Mouse (Mus musculus): ENCODE results near the gene Mb21d2. TPM values are rescaled to one million over a fixed set of nuclear protein-coding genes. Genes with fewer than 3 reads are reported as not detected.

The Mb21d2 gene
- total RNA-seq, 2 experiments from 2014 or later: 7.1 to 8.7 TPM

DNA sequence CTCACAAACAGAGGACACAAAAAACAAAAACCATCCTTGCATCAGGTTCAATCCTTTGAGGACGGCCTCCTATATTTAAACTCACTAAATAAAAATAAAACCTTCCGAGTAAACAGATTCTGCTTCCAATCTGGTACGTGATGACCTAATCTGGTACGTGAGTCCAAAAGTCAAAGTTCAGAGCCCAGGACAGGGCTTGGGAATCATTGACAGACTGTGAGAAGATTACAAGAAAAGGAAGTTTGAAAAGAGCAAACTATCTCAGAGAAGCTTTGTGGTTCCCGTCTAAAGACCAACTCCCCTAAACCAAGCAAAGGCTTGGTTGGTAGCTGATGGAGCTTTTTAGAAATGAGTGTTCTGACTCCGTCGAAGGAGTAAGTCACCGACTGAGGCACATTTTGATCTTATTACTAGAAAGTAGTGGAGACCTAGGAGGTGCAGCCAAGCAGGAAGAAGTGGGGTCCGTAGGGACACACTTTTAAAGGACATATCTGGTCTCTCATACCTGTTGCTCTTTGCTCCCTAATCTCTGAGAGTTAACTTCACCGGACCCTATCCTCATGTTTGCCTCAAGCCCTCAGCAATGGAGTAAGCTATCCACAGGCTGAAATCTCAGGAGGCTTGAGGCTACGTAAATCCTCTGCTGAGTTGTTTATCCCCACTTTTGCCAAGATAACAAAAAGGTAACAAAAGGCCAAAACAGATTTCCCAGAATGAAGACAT, 23.7 kb downstream of the Mb21d2 start:
- intact Hi-C loops (cut with DNase I): no loop called here

DNA sequence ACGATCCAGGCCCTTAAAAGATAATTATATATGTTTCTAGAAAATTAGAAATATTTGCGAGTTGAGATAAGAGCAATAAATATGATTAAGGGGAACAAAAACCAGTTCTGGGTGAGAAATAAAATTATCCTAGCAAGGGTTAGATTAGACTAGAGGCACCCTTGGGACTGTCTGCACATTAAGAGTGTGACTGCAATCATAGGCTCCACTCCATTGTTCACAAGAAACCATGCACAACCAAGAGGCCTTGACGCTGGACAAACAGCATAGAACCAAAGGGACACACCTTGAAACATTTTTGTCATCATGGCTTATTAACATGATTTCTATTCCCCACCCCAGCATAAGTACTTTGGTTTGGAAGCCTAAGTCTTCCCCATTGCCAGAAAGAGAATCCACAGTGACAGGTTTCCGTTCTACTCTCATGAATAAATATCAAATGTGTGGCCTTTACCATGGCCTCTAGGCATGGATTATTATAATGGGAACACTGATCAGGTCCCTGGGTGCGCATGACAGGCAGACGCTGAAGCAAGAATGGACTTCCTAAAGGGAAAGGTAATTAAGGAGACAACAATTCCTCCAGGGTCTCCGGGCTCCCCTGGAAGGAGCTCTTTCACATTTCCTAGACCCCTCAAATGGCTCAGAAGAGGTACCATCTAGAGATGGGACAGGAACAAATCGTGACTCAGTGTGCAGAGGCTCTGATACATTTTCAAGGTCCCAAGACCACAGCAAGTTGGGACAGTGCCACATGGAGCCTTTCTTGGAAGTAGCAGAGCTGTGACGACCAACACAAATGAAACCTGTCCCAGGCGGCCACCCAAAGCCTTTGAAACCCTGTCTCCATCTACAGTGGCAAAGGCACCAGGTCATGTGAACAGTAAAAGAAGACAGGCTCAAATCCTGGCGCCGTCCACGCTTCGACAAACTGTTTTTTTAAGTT, 26.6 kb downstream of the Mb21d2 start:
- DNase-seq: no peak
- intact Hi-C loops (cut with DNase I): no loop called here

More for the DNA sequence above, 23.7 kb downstream of the Mb21d2 start:
- no peak for DNase-seq

DNA sequence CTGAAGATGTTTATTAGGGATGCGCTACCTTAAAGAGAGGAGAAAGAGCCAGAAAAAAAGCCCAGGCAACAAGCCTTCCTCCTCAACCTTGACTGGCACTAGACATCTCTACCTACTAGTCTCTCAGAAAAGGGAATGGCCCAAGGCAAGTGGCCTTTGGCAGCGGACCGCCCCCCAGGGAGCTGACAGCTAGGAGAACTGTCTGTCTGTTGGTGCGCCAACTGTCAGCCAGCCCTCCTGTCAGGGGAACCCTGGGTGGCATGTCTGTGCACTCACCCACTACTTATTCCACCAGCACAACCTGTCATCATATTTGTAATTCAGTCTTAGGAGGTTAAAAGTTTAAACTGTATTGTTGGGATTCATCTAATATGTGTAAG, 30.3 kb downstream of the Mb21d2 start:
- intact Hi-C loops (cut with DNase I): no loop called here
- DNase-seq: no peak

DNA sequence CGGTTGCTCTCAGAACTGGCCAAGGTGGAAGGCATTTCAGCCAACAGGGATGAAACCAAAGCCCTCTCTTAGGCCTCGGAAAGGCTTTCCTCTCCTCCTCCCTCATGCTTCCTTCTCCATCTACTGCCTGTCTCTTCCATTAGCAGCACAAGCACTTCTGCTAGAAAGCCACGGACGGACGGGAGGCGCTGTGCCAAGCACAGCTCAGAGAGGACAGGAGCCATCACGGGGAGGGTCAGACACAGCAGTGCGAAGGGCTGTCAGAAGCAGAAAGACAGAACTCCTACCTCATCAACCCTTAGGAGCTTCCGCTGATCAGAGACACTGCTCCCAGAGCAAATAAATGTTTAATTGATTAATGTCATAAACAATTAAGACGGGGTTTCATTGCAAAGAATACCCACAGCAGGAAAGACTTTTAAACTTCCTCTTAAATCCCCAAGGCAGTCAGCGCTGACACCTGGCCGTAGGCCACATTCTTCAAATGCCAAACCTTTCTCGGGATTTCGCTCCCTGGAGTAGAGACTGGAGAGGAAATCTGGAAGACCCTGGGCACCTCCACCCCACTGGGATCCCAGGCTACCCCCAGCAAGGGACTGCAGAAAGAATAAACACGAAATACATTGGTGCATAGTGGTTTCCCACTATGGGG, 30.8 kb downstream of the Mb21d2 start:
- DNase-seq: peak in 1 of 2 experiments; percentile 26
- intact Hi-C loops (cut with DNase I): no loop called here

DNA sequence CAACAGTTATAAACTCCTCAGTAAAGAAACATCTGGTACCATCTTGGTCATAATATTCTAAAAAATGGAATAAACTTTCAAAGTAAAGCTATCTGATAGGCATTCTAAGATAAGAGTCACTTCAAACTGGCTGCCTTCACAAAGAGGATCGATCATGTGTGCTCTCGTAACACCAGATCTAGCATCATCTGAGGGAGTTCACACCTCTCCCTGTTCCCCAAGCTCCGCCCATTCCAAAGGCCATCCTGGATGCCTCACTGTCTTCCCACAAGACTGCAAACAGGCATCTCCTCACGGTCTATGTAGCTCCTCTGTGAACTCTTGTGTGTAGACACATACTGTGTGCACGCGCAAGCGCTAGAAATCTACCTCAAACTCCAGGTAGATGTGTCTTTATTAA, 32.9 kb downstream of the Mb21d2 start:
- intact Hi-C loops (cut with DNase I): no loop called here
- DNase-seq: no peak

DNA sequence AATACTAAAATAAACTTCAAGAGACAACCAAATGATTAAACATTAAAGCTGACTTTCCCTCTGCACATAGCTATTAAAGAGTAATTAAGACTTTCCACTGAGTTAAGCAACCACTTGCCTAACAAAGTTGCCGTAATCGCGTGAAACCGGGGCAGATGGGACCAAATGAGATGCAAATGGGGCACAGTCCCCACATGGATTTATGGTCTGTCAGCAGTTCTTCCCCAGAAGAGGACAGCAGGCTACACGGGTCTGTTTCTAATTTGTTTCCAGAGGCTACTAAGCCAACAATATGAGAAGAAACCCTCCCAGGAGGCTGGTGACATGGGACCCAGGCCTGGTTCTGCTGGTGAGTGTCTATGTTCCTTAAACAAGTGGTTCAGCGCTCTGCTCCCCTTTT, 34.6 kb downstream of the Mb21d2 start:
- intact Hi-C loops (cut with DNase I): no loop called here

DNA sequence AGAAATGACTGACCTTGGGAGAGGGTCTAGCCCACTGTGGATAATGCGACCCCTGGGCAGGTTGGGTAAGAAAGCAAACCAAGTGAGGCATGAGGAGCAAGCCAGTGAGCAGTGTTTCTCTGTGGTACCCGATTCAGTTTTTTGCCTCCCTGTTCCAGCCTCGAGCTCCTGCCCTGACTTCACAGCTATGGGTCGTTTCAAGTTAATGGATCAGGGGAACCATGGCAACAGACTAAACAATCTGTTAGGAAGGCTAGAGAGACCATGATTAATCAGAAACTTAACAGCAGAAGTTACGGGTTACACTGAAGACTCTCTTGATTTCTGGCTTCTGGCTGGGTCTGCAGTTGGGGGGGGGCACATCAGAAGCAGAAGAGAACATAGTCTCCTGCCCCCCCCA, 36.2 kb downstream of the Mb21d2 start:
- no peak for DNase-seq
- intact Hi-C loops (cut with DNase I): no loop called here

More for the DNA sequence above, 34.6 kb downstream of the Mb21d2 start:
- DNase-seq: no peak

DNA sequence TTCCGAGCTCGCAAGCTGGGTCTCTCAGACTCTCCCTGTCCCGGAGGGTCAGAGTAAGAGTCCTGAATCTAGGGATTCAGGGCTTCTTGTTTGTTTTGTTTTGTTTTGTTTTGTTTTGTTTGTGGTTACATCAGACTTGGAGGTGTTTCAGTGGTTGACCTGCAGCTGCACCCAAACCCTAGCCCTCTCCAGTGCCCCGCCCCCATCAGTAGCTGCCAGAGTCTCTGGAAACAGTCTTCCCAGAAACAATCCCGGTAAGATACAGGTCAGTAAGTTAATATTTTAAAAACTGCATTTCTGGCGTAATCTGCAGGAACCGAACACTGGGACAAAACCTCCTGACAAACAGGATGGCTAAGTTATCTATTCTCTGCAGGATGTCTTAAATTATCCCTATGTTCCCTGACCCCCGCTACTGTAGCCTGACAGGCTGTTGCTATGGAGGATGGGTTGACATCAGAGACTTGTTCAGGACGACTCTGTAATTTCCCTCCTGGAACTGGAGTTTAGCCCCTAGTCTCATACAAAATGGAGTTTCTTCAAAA, 43.2 kb downstream of the Mb21d2 start:
- intact Hi-C loops (cut with DNase I): no loop called here
- no peak for DNase-seq

DNA sequence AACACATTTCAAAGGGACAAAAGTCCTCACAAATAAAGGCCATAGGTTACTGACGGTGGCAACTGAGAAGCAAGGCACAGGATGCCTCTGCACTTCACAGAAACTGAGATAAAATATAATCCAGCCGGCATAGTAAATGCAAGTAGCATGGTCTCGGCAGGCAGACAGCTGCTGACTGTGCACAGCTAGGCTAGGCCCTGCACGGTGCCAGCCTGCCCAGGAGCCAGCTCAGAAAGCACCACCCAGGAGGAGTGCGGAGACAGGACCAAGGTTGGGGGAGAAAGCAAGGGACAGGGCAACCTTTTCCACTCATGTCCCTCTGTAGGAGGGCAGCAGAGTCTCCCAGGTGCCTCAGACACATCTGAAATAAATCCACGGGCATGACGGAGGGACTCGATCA, 44.0 kb downstream of the Mb21d2 start:
- DNase-seq: no peak
- intact Hi-C loops (cut with DNase I): no loop called here

DNA sequence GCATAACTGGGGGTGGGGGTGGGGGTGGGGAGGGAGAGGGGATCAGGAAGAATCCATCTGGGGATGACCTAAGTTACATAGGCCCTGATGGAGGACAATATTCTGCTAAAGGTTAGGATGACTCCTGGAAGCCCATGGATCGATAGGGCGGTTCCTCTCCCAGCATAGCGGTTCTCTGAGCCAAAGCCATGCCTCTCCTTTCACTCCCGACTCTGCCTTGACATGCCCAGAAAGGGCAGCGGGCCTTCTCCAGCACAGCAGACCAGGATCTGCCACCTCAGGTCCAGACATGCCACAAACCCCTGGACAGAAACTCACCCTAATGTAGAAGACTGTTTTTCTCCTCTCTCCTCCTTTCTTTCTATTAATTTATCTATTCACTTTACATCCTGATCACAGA, 44.8 kb downstream of the Mb21d2 start:
- intact Hi-C loops (cut with DNase I): no loop called here
- no peak for DNase-seq

DNA sequence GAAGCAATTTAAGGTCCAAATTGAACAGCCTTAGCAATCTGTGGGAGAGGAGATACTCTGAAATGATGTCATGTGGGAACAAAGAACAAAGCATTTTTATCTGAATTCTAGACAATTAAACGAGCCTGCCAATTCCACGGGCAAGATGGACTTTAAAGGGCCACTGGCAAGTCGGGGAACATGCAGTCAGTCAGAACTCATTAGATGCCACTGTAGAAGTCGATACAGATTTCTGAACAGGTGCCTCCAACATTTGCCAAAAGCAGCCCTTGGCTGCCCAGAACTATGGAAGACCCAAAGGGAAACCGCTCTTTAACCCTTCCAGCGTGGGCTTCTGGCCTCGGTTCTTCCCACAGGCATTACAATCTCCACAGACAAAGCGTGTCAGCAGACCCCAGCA, 45.8 kb downstream of the Mb21d2 start:
- DNase-seq: no peak
- intact Hi-C loops (cut with DNase I): no loop called here

DNA sequence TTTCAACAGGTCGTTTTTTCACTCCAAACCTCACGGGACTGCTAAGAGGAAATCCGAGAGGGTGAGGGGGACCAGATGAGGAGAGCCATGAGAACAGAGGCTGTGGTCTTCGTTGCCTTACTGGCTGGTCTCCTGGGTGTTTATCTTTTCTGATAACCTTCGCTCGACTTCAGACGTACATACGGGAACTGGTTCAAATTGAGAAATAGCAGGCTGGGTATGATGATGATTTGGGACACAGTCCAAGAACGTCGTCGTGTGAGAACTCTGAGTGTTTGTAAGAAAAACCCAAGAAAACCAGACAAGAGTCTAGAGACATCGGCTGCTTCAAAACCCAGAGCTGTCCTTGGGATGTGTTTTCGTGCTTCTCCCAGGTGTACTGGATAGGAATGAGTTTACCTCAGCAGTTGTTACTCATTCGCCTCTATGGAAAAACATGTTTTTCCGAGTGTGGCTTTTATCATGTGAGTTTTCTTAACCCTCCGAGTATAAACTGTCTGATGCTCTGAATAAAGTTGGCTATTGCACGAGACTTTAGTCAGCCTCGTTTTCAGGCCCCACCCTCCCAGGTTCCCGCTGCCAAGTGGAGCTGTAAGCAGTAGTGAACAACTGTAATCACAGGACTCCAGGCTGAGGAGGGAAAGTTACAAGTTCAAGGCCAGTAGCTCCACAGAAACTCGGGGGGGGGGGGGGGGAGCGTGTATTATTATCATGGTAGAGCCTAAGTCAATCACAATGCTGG, 46.6 kb downstream of the Mb21d2 start:
- DNase-seq: no peak

DNA sequence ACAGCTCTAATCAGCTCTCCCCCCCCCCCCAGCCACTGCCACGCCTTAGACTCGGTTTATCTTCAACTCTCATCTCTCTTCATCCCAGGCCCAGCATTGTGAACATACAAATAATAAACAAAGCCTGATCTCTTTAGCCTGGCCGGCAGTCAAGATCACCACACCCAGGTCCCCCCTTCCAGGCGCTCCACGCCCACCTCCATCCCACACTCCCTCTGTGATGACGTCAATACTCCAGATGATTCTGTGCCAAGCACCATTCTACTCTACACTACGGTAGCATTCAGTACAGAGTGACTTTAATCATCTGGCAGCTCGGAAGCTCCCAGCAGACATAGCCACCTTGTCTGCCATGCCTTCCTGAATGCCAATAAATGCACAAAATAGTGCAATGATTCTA, 47.7 kb downstream of the Mb21d2 start:
- DNase-seq: no peak
- intact Hi-C loops (cut with DNase I): no loop called here

More for the DNA sequence above, 46.6 kb downstream of the Mb21d2 start:
- intact Hi-C loops (cut with DNase I): no loop called here

DNA sequence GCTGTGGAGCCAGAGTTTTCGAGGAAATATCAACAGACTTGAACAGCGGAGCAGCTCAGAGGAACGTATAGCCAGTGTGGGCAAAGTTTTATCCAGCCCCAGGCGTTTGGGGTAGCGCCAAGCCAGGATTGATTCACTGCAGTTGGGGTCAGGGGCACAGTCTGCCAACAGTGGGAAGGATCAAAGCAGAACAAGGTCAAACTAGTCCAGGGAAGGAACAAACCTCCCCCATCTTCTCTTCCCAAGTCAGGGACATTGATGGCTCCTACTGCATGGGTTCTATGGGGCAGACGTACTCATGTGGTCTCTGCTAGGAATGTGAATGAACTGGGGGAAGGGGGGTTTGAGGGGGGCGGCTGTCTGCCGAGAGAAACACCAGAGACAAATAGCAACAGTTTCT, 48.7 kb downstream of the Mb21d2 start:
- no peak for DNase-seq
- intact Hi-C loops (cut with DNase I): no loop called here

DNA sequence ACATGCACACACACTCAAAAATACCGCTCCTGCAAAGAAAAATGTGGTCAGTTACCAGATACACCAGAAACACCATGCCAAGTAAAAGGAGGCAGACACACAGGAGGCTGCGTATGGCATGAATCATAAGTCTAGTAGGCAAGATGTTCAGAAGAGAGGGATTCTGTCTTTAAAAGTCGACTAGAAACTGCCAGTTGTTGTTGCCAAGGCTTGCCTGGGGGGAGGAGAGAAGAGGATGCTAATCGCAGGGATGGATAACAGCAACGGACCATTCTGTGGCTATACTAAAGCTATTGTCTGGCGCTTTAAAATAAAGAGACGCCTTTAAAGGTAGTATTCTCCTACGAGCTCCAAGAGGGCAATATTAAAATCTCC, 49.2 kb downstream of the Mb21d2 start:
- intact Hi-C loops (cut with DNase I): no loop called here
- DNase-seq: no peak

DNA sequence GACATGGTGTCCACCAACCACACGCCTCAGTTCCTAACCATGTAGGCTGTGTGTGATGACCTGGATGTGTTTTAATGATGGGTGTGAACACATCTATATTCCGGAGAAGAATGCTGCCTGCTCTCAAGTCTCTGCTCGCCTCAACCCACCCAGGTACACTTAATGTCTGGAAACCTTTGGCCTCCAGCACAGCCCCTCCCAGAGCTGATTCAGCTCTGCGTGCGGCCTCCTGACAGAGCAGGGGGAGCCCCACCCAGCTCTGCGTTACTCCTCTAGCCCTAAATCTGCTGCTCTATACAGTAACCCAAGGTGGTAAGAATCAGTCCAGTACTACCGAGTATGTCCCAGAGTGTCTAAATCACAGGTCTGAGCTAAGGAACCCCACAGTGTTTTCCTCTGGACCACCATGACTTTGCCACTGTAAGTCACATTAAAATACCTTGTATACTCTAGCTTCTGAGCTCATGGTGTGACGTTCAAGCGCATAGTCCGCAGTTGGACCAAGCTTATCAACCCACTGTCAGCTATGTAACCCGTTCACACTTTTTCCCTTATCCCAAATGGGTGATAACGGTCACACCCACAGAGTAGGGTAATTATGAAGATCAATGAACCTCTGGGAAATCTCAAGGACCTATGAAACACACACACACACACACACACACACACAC, 49.7 kb downstream of the Mb21d2 start:
- no peak for DNase-seq
- intact Hi-C loops (cut with DNase I): no loop called here

DNA sequence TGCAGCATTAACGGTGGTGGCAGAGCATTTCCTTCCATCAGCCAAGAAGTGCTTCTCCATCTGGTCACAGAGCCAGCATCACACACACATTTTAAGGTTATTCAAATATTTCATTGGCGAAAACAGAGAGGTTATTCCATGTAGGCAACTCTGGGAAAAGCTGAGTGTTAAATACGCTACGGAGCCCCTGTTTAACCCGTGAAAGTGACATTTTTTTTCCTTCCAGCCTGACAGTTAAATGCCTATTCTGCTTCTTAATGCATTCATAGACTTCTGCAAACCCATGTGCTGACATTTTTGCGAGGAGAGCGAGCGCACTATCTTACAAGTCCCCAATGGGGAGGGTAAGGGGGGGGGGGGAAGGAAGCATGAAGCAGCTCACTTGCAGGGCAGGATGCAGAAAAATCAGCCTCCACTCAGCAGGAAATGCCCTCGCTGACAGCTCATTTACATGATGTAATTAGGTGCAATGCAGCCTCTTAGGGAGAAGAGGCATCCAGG, 52.3 kb downstream of the Mb21d2 start:
- DNase-seq: no peak
- intact Hi-C loops (cut with DNase I): no loop called here

DNA sequence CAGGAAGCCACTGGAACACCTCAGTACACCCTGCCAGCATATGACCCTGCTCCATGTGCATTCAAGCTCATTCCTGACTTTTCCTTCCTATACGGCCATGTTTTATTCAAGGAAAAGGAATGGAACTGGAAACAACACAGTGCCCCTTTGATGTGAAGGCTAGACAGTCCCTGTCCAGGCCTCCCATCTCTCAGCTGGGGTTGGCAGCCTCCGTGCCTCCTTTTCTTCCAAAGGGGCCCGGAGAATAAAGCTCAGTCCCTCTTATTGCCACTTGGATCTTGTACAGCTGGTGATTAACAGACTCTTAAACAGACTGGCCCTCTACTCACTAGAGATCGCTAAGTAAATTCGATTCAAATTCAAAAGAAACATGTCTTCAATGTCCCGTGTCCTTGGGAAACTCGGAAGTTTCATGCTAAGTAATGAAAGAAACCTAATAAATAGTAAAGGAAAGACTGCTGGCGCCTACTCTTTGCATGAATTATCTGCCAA, 56.0 kb downstream of the Mb21d2 start:
- intact Hi-C loops (cut with DNase I): no loop called here
- no peak for DNase-seq

DNA sequence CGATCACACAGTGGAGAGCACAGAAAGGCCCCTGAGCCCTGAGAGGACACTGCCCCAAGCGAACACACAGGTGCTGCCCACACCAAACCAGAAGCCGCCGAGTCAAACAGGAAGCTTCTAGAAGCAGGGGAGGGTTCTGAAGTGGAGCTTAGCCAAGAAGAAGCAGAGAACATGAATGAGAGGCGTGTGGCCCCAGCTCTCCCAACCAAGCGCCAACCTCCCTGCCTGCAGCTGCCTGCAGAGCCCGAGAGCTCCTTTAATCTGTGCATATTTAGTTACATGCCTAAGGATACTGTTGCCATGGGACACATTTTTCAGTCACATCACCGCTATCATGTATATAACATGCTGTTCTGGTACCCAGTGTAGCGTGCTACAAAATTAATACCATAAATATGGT, 58.6 kb downstream of the Mb21d2 start:
- intact Hi-C loops (cut with DNase I): no loop called here

More for the DNA sequence above, 58.6 kb downstream of the Mb21d2 start:
- DNase-seq: no peak
